Mouse (Mus musculus) spleen, adult 2 months (tissue): Measurements from ENCODE around the gene Jarid2. TPM values are rescaled to one million over a fixed set of nuclear protein-coding genes. Genes with fewer than 3 reads are reported as not detected.

Experiments
- DNase-seq, 2 experiments: peaks; one replicate each; pipeline versions ENCODE4 v3.0.0 to v3.0.0-alpha.2; 2012 to 2021; ENCODE audit warnings: low spot score in 2 of 2, low read depth in 1 of 2
- H3K27ac ChIP-seq: fragments of 200-500 bp; 2 replicates; pipeline ENCODE4 v1.5.1; 2012; ENCODE audit warnings: low read length, inconsistent platforms; ENCODE audit not compliant: insufficient read depth
- H3K27me3 ChIP-seq: fragments of 200-500 bp; 2 replicates; pipeline ENCODE4 v1.6.1; 2012; ENCODE audit warnings: mild to moderate bottlenecking, moderate library complexity, low read length, inconsistent platforms; ENCODE audit not compliant: control insufficient read depth, insufficient read depth
- H3K36me3 ChIP-seq: fragments of 200-500 bp; 2 replicates; pipeline ENCODE4 v1.6.1; 2012; ENCODE audit warnings: mild to moderate bottlenecking, low read length, inconsistent platforms; ENCODE audit not compliant: control insufficient read depth, insufficient read depth
- H3K4me1 ChIP-seq: fragments of 200-500 bp; 2 replicates; pipeline ENCODE4 v1.6.1; 2011; ENCODE audit warnings: inconsistent platforms; ENCODE audit not compliant: control insufficient read depth, insufficient read depth, insufficient read length
- H3K4me3 ChIP-seq: fragments of 200-500 bp; 2 replicates; pipeline ENCODE4 v1.5.1; 2011; ENCODE audit warnings: mild to moderate bottlenecking, inconsistent platforms; ENCODE audit not compliant: insufficient read depth, insufficient read length; ENCODE audit errors: extremely low read depth
- CTCF ChIP-seq: fragments of 200-500 bp; IDR thresholded peaks from 2 replicates; pipeline ENCODE4 v1.5.1; 2011; ENCODE audit warnings: mild to moderate bottlenecking, inconsistent platforms; ENCODE audit not compliant: insufficient read depth, insufficient read length, insufficient replicate concordance; ENCODE audit errors: extremely low read depth
- POLR2A ChIP-seq: fragments of 200-500 bp; IDR thresholded peaks from 2 replicates; pipeline ENCODE4 v1.6.1; 2011; ENCODE audit warnings: low read depth, low read length, inconsistent platforms
- WGBS: fragments of 180-500 bp; shearing (Covaris S2); methylation state at CpG from one replicate; pipeline ENCODE4 v1.1.7; 2018; 5-methylcytosine and 5-hydroxymethylcytosine counted together
- polyA plus RNA-seq: library from polyadenylated mRNA; depleted of rRNA; stranded (reverse); fragments of >200 nt; gene quantifications from 2 replicates; pipeline ENCODE4 v1.2.3, GENCODE M21; 2012

The Jarid2 gene
- polyA plus RNA-seq, 1 experiment: 10.9 TPM

DNA sequence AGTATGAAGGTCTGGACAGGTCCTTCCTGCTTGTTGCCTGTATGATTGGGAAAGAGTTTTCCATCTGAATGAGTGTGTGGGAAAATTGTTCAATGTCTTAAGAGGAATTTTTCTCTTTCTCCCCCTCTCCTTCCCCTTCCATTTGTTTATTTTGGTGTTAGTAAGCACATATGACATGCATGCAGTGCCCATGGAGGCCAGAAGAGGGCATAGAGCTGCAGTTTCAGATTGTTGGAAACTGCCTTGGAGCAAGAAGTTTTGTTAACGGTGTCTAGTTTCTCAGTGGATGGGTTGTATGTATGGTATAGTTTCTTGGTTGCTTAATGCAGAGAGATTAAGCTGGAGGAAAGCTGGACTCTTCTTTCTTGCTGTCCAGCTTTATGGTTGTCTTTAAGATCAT lies 75.6 kb downstream of the Jarid2 start:
- no peak for TF ChIP-seq POLR2A
- peak; percentile 34; the same call in 1 of the 2 replicates for TF ChIP-seq CTCF
- peak in 1 of 2 experiments; percentile 42 for DNase-seq
- no peaks in the 10 kb centered on the region for H3K27me3 ChIP-seq
- H3K4me3 ChIP-seq: no peak overlapping the region
- 26% methylated on average over 1 of the region's 1 CpGs for WGBS
- H3K36me3 ChIP-seq: no peaks in the 10 kb centered on the region
- H3K4me1 ChIP-seq: peaks cover 16% of the 10 kb centered on the region
- H3K27ac ChIP-seq: no peak overlapping the region

DNA sequence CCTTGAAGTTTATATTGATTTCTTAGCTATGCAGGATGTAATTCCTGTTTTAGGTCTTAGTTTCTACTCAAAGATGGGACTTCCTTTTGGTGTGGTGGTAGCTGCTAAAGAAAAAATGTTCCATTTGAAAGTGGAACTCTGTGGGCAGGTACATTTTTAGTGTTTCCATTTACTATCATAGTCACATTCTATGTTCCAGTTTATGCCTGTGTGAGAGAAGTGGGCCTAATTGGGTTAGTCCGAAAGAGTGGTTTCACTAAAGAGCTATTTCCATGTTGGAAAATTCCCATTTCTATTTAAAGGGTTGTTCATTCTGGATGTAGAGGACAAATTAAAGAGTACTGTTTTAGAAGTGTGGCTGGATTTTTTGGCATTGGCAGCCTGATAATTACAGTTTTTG lies 79.0 kb downstream of the Jarid2 start:
- H3K27me3 ChIP-seq: no peaks in the 10 kb centered on the region
- DNase-seq: peak in 1 of 2 experiments; percentile 62
- H3K27ac ChIP-seq: peak overlapping the region; percentile 82
- 26% methylated on average over 1 of the region's 1 CpGs for WGBS
- no peaks in the 10 kb centered on the region for H3K36me3 ChIP-seq
- no peak overlapping the region for H3K4me3 ChIP-seq
- peaks cover 20% of the 10 kb centered on the region for H3K4me1 ChIP-seq
- no peak for TF ChIP-seq POLR2A
- no peak for TF ChIP-seq CTCF

DNA sequence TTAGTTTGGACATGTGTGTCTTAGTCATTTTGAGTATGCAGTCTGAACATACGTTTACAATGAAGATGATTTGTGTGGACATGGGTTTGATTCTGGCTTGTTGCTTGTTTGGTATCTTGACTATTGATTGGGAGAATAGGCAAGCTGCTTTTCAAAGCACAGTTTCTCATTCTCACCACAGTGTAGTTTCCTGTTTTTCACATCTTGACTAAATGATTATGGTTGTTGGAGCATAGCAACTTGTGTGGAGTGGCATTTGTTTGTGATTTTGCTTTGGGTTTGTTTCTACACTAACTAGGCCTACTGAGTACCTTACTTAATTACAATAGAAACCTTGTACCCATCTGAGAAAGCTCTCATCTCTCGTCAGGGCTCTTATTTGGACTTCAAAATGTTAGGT lies 81.7 kb downstream of the Jarid2 start:
- Histone ChIP-seq H3K27me3 (no peaks in the 10 kb centered on the region), H3K4me1 (peaks cover 24% of the 10 kb centered on the region), H3K27ac (peak overlapping the region; percentile 88), H3K4me3 (no peak overlapping the region), H3K36me3 (no peaks in the 10 kb centered on the region)
- TF ChIP-seq POLR2A (no peak), CTCF (no peak)
- DNase-seq: no peak
- 43% methylated on average over 2 of the region's 2 CpGs for WGBS

DNA sequence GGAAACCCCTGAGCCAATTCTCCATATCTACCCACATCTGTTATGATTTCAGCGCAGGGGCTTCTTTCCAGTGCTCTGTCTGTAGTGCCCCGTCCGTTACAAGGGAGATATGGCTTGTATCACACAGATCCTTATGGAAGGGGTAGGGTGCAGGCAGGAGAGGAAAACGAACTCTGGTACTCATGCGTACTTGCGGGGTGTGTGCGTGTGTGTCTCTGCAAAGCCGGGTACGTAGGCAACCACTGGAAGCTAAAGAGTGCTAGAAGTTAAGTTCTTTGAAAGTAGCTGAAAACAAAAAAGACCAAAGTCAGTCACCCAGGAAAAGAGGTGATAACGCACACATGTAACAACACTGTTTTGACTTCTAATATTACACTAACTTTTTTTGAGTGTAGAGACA lies 82.3 kb downstream of the Jarid2 start:
- no peak overlapping the region for H3K4me3 ChIP-seq
- H3K27ac ChIP-seq: peak overlapping the region; percentile 88
- WGBS: 62% methylated on average over 10 of the region's 10 CpGs
- no peaks in the 10 kb centered on the region for H3K36me3 ChIP-seq
- TF ChIP-seq POLR2A: no peak
- peak in 1 of 2 experiments; percentile 9 for DNase-seq
- no peaks in the 10 kb centered on the region for H3K27me3 ChIP-seq
- peaks cover 24% of the 10 kb centered on the region for H3K4me1 ChIP-seq

DNA sequence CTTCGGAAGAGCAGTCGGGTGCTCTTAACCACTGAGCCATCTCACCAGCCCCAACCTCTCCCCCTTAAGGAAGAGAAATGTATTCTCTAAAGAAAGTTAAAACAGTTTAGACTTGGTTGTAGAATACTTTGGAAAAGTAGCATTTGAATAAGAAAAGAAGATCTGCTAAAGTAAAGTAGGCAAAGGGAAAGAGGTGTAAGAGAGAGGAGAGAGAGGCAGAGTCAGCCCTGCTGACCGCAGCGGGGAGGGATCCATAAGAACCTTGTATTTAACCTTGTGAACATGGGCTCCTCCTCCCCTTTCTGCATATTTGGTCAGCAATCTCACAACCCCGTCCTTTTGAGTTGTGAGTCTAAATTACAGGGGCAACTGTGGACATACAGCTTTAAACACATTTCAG lies 83.1 kb downstream of the Jarid2 start:
- no peaks in the 10 kb centered on the region for H3K36me3 ChIP-seq
- peak overlapping the region; percentile 52 for H3K27ac ChIP-seq
- DNase-seq: no peak
- H3K4me3 ChIP-seq: no peak overlapping the region
- TF ChIP-seq CTCF (no peak), POLR2A (no peak)
- WGBS: 89% methylated on average over 5 of the region's 5 CpGs
- peaks cover 22% of the 10 kb centered on the region for H3K4me1 ChIP-seq
- H3K27me3 ChIP-seq: no peaks in the 10 kb centered on the region

DNA sequence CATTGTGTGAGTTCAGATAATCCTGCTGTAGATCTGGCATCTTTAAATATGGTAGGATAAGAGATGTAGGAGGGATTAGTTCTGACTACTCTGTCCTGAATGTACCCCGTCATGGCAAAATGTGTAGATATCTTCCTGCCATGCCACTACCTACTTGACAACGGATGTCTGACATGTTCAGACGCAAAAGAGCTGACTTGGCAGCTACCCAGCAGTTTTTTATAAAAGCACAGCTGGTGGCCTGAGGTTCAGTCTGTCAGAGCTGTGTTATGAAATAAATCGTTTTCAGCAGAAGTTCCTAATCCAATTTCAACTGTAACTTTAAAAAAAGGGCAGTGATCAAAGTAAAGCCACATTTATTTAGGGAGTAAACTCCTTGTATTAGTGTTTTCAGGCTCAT lies 90.1 kb downstream of the Jarid2 start:
- no peak for TF ChIP-seq CTCF
- TF ChIP-seq POLR2A: no peak
- no peak overlapping the region for H3K27ac ChIP-seq
- peaks cover 3% of the 10 kb centered on the region for H3K4me1 ChIP-seq
- no peaks in the 10 kb centered on the region for H3K36me3 ChIP-seq
- no peak overlapping the region for H3K4me3 ChIP-seq
- WGBS: 4% methylated on average over 4 of the region's 4 CpGs
- no peaks in the 10 kb centered on the region for H3K27me3 ChIP-seq
- peak; percentile 41 to 42 for DNase-seq

DNA sequence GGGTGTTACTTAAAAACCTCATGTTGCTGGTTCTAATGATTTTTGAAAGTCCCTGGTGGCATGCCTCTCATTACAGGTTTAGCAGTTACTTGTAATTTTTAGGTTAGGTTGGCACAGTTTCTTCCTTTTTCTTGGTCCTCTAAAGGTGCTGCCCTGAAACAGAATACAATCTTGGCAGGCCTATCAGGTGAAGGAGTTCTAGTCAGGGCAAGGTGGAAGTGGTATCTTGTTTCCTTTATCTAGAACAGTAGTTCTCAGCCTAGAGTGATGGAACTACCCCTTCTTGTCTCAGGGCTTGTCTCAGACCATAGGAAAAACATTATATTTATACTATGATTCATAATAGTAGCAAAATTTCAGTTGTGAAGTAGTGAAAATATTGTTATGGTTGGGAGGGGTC lies 93.3 kb downstream of the Jarid2 start:
- Histone ChIP-seq H3K36me3 (peaks cover 1% of the 10 kb centered on the region; the same call in 1 of the 2 replicates), H3K4me1 (peaks cover 2% of the 10 kb centered on the region), H3K27ac (no peak overlapping the region), H3K4me3 (no peak overlapping the region), H3K27me3 (no peaks in the 10 kb centered on the region)
- DNase-seq: no peak
- TF ChIP-seq CTCF: no peak
- no peak for TF ChIP-seq POLR2A

DNA sequence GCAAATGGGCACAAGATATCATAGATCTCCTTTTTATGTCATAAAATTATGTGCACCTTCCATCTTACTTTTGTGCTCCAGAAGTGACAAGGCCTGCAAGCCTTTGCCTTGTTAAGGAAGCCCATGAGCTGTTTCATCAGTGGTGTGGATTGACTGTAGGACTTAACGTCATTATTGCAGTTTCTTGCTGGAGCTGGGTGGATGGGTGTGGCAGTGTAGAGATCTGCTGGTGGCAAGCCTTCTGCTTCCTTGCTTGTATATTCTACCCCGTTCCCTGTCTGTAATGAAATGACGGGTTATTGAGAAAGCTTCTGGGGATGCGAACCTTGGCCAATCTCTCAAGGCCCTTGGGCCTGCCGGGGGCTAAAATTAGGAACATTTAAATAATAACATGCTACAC lies 99.6 kb downstream of the Jarid2 start:
- WGBS: 88% methylated on average over 5 of the region's 5 CpGs

More for the DNA sequence above, 99.6 kb downstream of the Jarid2 start:
- H3K4me1 ChIP-seq: peaks cover 2% of the 10 kb centered on the region; the same call in 1 of the 2 replicates
- DNase-seq: no peak
- TF ChIP-seq CTCF: no peak
- no peak overlapping the region for H3K4me3 ChIP-seq
- H3K27ac ChIP-seq: no peak overlapping the region
- H3K27me3 ChIP-seq: no peaks in the 10 kb centered on the region
- H3K36me3 ChIP-seq: peaks cover 1% of the 10 kb centered on the region; the same call in 1 of the 2 replicates
